In genomic region chr2:142838118-142838517, GRCm38 (mm10) we compare ENCODE assay signal across 11 mouse cellular contexts.
DNase-seq lines count a peak whose midpoint lies in the region; ATAC-seq lines count a peak whose summit lies in the region.
"Had no signal": no experiment of that assay in that cellular context is flagged by ENCODE, and none has a peak within 500 bp of the region (broad histone marks: within the 10 kb centered on the region; RNA-seq: fewer than 3 reads in every experiment).

No protein-coding gene starts in this region.

- H3K36me3 ChIP-seq in embryonic facial prominence, embryonic 11.5 days (replicated peaks; ENCODE audit: control insufficient read depth, insufficient read depth, low read depth, low read length) = no peaks in the 10 kb centered on the region
- no peaks in the 10 kb centered on the region for H3K36me3 ChIP-seq in embryonic facial prominence, embryonic 10.5 days (replicated peaks)
- no peaks in the 10 kb centered on the region for H3K36me3 ChIP-seq in intestine, embryonic 15.5 days
- H3K36me3 ChIP-seq in liver, embryonic 16.5 days (ENCODE audit: control insufficient read depth, insufficient read depth) = no peaks in the 10 kb centered on the region
- H3K36me3 ChIP-seq: midbrain, embryonic 12.5 days had no signal

- no peak overlapping the region for H3K27ac ChIP-seq in embryonic facial prominence, embryonic 11.5 days (replicated peaks; ENCODE audit: low read depth, low read length)
- no peak overlapping the region for H3K27ac ChIP-seq in embryonic facial prominence, embryonic 10.5 days (replicated peaks)
- peak overlapping the region; percentile 42; the same call in 1 of the 2 replicates for H3K27ac ChIP-seq in intestine, embryonic 15.5 days
- H3K27ac ChIP-seq in liver, embryonic 16.5 days (ENCODE audit: low read length) = peak overlapping the region; percentile 65; the same call in 1 of the 2 replicates
- H3K27ac ChIP-seq: layer of hippocampus, adult 2 months; midbrain, embryonic 12.5 days had no signal

- no peaks in the 10 kb centered on the region for H3K4me1 ChIP-seq in embryonic facial prominence, embryonic 11.5 days (ENCODE audit: control insufficient read depth, insufficient read depth, low read length)
- H3K4me1 ChIP-seq in embryonic facial prominence, embryonic 10.5 days = no peaks in the 10 kb centered on the region; the same call in 1 of the 2 replicates
- peaks cover 3% of the 10 kb centered on the region for H3K4me1 ChIP-seq in intestine, embryonic 15.5 days (replicated peaks)
- no peaks in the 10 kb centered on the region; the same call in 1 of the 2 replicates for H3K4me1 ChIP-seq in liver, embryonic 16.5 days (ENCODE audit: control insufficient read depth, low read depth, low read length)

- no peak for ATAC-seq in embryonic facial prominence, embryonic 11.5 days (replicated peaks; ENCODE audit: insufficient number of reproducible peaks, low FRiP score, low TSS enrichment, low read depth)
- peak; percentile 71 for ATAC-seq in intestine, embryonic 15.5 days
- ATAC-seq in liver, embryonic 16.5 days (ENCODE audit: low read depth) = peak; percentile 83
- ATAC-seq: activated CD4-positive, CD25-positive, alpha-beta regulatory T cell, adult 4 months had no signal

- no peak overlapping the region for H3K4me2 ChIP-seq in embryonic facial prominence, embryonic 11.5 days (ENCODE audit: low read depth, low read length)
- H3K4me2 ChIP-seq in intestine, embryonic 15.5 days (replicated peaks) = no peak overlapping the region
- no peak overlapping the region for H3K4me2 ChIP-seq in liver, embryonic 16.5 days (ENCODE audit: low read depth, low read length)
- H3K4me2 ChIP-seq: midbrain, embryonic 12.5 days had no signal

- H3K9me3 ChIP-seq in embryonic facial prominence, embryonic 11.5 days (replicated peaks; ENCODE audit: control insufficient read depth, low read length) = no peaks in the 10 kb centered on the region
- no peaks in the 10 kb centered on the region for H3K9me3 ChIP-seq in embryonic facial prominence, embryonic 10.5 days
- no peaks in the 10 kb centered on the region for H3K9me3 ChIP-seq in intestine, embryonic 15.5 days
- H3K9me3 ChIP-seq in liver, embryonic 16.5 days (replicated peaks; ENCODE audit: control insufficient read depth, low read length) = no peaks in the 10 kb centered on the region
- H3K9me3 ChIP-seq: midbrain, embryonic 12.5 days had no signal

- no peak overlapping the region for H3K4me3 ChIP-seq in embryonic facial prominence, embryonic 11.5 days (ENCODE audit: low read depth, low read length)
- no peak overlapping the region for H3K4me3 ChIP-seq in embryonic facial prominence, embryonic 10.5 days
- no peak overlapping the region for H3K4me3 ChIP-seq in intestine, embryonic 15.5 days (replicated peaks)
- H3K4me3 ChIP-seq in liver, embryonic 16.5 days (ENCODE audit: low read depth, low read length) = no peak overlapping the region
- H3K4me3 ChIP-seq: layer of hippocampus, adult 2 months; midbrain, embryonic 12.5 days had no signal

- peak; percentile 1 for DNase-seq in embryonic facial prominence, embryonic 11.5 days (ENCODE audit: low spot score)
- DNase-seq in embryonic facial prominence, embryonic 10.5 days (ENCODE audit: low spot score) = no peak
- DNase-seq in 3T3-L1 (ENCODE audit: low read depth, low spot score) = peak; percentile 77
- DNase-seq in cerebellum, postnatal 10 days = no peak
- no peak for DNase-seq in gastrocnemius, adult 18-20 months (ENCODE audit: low spot score)
- no peak for DNase-seq in urinary bladder, postnatal 4 days (ENCODE audit: low spot score in 2 of 2)

- WGBS in embryonic facial prominence, embryonic 11.5 days = 71% methylated on average over 1 of the region's 1 CpGs
- WGBS in embryonic facial prominence, embryonic 10.5 days = 79% methylated on average over 1 of the region's 1 CpGs
- 28% methylated on average over 1 of the region's 1 CpGs for WGBS in intestine, embryonic 15.5 days
- 35% methylated on average over 1 of the region's 1 CpGs for WGBS in liver, embryonic 16.5 days (ENCODE audit: insufficient replicate concordance)

- H3K9ac ChIP-seq in embryonic facial prominence, embryonic 11.5 days (replicated peaks; ENCODE audit: low read length) = no peak overlapping the region
- H3K9ac ChIP-seq in intestine, embryonic 15.5 days = no peak overlapping the region
- no peak overlapping the region for H3K9ac ChIP-seq in liver, embryonic 16.5 days (ENCODE audit: low read depth, low read length)
- H3K9ac ChIP-seq: midbrain, embryonic 12.5 days had no signal

- no peaks in the 10 kb centered on the region for H3K27me3 ChIP-seq in embryonic facial prominence, embryonic 11.5 days (ENCODE audit: control insufficient read depth, insufficient read depth, low read length)
- no peaks in the 10 kb centered on the region for H3K27me3 ChIP-seq in embryonic facial prominence, embryonic 10.5 days (replicated peaks; ENCODE audit: low read depth, poor library complexity, severe bottlenecking)
- H3K27me3 ChIP-seq in intestine, embryonic 15.5 days (replicated peaks) = no peaks in the 10 kb centered on the region
- H3K27me3 ChIP-seq in liver, embryonic 16.5 days (ENCODE audit: control insufficient read depth, insufficient read depth, low read depth, low read length) = no peaks in the 10 kb centered on the region
- H3K27me3 ChIP-seq: midbrain, embryonic 12.5 days had no signal

Comparison
In these comparisons a context has a peak if more than half of its experiments do, and no peak if none do; other contexts are left out.
1. DNase-seq: peak in embryonic facial prominence, embryonic 11.5 days (single experiment) and 3T3-L1 (single experiment); none in embryonic facial prominence, embryonic 10.5 days (single experiment), cerebellum, postnatal 10 days (0 of 2), gastrocnemius, adult 18-20 months (single experiment) and urinary bladder, postnatal 4 days (0 of 2).
2. H3K27ac ChIP-seq: peak in intestine, embryonic 15.5 days (single experiment) and liver, embryonic 16.5 days (single experiment); none in embryonic facial prominence, embryonic 11.5 days (single experiment) and embryonic facial prominence, embryonic 10.5 days (single experiment).